In the genomic region with DNA sequence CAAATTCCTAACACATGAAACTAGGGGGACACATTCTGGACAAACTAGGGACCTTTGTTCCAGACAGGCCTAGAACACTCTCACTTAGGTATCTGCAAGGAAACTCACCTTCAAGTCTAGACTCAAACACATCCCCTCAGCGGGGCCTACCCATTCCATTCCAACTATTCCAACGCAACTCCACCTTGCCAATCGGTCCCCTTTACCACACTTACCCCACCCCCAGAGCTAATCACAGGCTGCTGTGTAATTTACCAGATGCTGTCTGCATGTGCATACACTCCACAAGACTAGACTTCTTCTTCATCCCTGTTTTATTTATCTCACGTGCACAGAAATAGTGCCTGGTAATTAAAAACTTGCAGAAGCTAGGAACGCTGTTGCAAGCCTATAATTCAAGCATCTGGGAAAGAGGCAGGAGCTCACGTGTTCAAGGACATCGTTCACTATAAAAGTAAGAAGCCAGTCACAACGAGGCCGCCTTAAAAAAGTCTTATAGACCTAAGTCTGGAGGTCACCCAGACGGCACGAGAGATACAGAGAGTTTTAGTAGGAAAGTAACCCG, we compare ENCODE assay signal across 8 mouse cellular contexts. TPM values are rescaled to one million over a fixed set of nuclear protein-coding genes. Genes with fewer than 3 reads are reported as not detected.
DNase-seq lines count a peak whose midpoint lies in the region; ATAC-seq and TF ChIP-seq lines count a peak whose summit lies in the region.

No protein-coding gene starts in this region.

- H3K4me2 ChIP-seq in heart, embryonic 12.5 days, result peak overlapping the region; percentile 75
- peak overlapping the region; percentile 58 for H3K4me2 ChIP-seq in forebrain, postnatal 0 days (ENCODE audit: low read depth)
- peak overlapping the region; percentile 57 for H3K4me2 ChIP-seq in liver, embryonic 14.5 days (ENCODE audit: low read depth)

- no peaks in the 10 kb centered on the region for H3K9me3 ChIP-seq in heart, embryonic 12.5 days (replicated peaks)
- H3K9me3 ChIP-seq in forebrain, postnatal 0 days (ENCODE audit: low read length), result no peaks in the 10 kb centered on the region
- H3K9me3 ChIP-seq in liver, embryonic 14.5 days (ENCODE audit: control insufficient read depth, low read length), result no peaks in the 10 kb centered on the region

- no peak for TF ChIP-seq CTCF in forebrain, postnatal 0 days (IDR thresholded peaks at IDR 0.05; ENCODE audit: low read depth)
- no peak for TF ChIP-seq CTCF in liver, embryonic 14.5 days (IDR thresholded peaks at IDR 0.05; ENCODE audit: low read depth)

- H3K9ac ChIP-seq in heart, embryonic 12.5 days, result peak overlapping the region; percentile 89
- H3K9ac ChIP-seq in forebrain, postnatal 0 days, result peak overlapping the region; percentile 86
- H3K9ac ChIP-seq in liver, embryonic 14.5 days (replicated peaks), result peak overlapping the region; percentile 89

- WGBS in heart, embryonic 12.5 days, result 14% methylated on average over 12 of the region's 12 CpGs
- 18% methylated on average over 12 of the region's 12 CpGs for WGBS in forebrain, postnatal 0 days
- WGBS in liver, embryonic 14.5 days (ENCODE audit: insufficient replicate concordance), result 11% methylated on average over 12 of the region's 12 CpGs

- H3K36me3 ChIP-seq in heart, embryonic 12.5 days, result peaks cover 18% of the 10 kb centered on the region
- H3K36me3 ChIP-seq in forebrain, postnatal 0 days (ENCODE audit: insufficient read depth), result peaks cover 9% of the 10 kb centered on the region; the same call in 1 of the 2 replicates
- no peaks in the 10 kb centered on the region for H3K36me3 ChIP-seq in liver, embryonic 14.5 days (replicated peaks; ENCODE audit: control insufficient read depth, insufficient read depth, low read depth)

- no peak for DNase-seq in heart, postnatal 25 days (ENCODE audit: low spot score)
- peak; percentile 12 for DNase-seq in Muller cell, postnatal 12 days (ENCODE audit: inconsistent ontology term)
- no peak for DNase-seq in forebrain, postnatal 0 days
- DNase-seq in liver, embryonic 14.5 days (ENCODE audit: low read depth in 3 of 3, low spot score in 3 of 3), result no peak
- DNase-seq in urinary bladder, postnatal 25 days (ENCODE audit: low spot score), result no peak
- no peak for DNase-seq in urinary bladder, postnatal 14 days (ENCODE audit: low spot score)
- DNase-seq in thymus, postnatal 10 days (ENCODE audit: low spot score in 2 of 2), result no peak

- intact Hi-C loops in heart, postnatal 25 days (cut with DNase I), result loop anchor here (2.0 to 5.0 kb wide), 3 partner anchors 48 to 778 kb away; partner anchors contain the start of gene Sec63

- H3K27me3 ChIP-seq in heart, embryonic 12.5 days (replicated peaks), result no peaks in the 10 kb centered on the region
- no peaks in the 10 kb centered on the region for H3K27me3 ChIP-seq in forebrain, postnatal 0 days (ENCODE audit: insufficient read depth, low read length)
- no peaks in the 10 kb centered on the region for H3K27me3 ChIP-seq in liver, embryonic 14.5 days (ENCODE audit: control insufficient read depth, insufficient read depth, low read length)

- peaks cover 26% of the 10 kb centered on the region for H3K4me1 ChIP-seq in heart, embryonic 12.5 days (replicated peaks)
- H3K4me1 ChIP-seq in forebrain, postnatal 0 days (ENCODE audit: insufficient read depth), result peaks cover 12% of the 10 kb centered on the region
- peaks cover 4 to 13% of the 10 kb centered on the region in 2 experiments for H3K4me1 ChIP-seq in liver, embryonic 14.5 days (replicated peaks; ENCODE audit: control insufficient read depth in 2 of 2, insufficient read depth in 2 of 2, low read length in 1 of 2)

- ATAC-seq in heart, embryonic 12.5 days (ENCODE audit: insufficient number of reproducible peaks, low FRiP score), result no peak
- no peak for ATAC-seq in forebrain, postnatal 0 days
- no peak for ATAC-seq in liver, embryonic 14.5 days (ENCODE audit: insufficient read depth)

- H3K4me3 ChIP-seq in heart, embryonic 12.5 days, result peak overlapping the region; percentile 84
- peak overlapping the region; percentile 86 for H3K4me3 ChIP-seq in forebrain, postnatal 0 days (ENCODE audit: low read depth, low read length)
- H3K4me3 ChIP-seq in liver, embryonic 14.5 days (ENCODE audit: insufficient read depth in 1 of 2, low read depth in 2 of 2, low read length in 2 of 2), result peak overlapping the region; percentile 89 to 90

- TF ChIP-seq EP300 in liver, embryonic 14.5 days (IDR thresholded peaks at IDR 0.05; ENCODE audit: low read depth), result no peak

- H3K27ac ChIP-seq in heart, embryonic 12.5 days (ENCODE audit: poor library complexity, severe bottlenecking), result peak overlapping the region; percentile 85
- H3K27ac ChIP-seq in forebrain, postnatal 0 days (ENCODE audit: low read depth, low read length), result no peak overlapping the region
- H3K27ac ChIP-seq in liver, embryonic 14.5 days, result no peak overlapping the region

RNA-seq across cellular contexts. Expression of gene 1700021F05Rik, which starts 1.0 kb away (rescaled TPM):
- 81.8 and 91.2 TPM in 2 replicates for polyA plus RNA-seq in heart, embryonic 12.5 days (2016; fragmentation: Nextera tagmentation; extraction: Ambion mirVana)
- 100 to 1,000 TPM; 107 to 111 TPM for total RNA-seq in heart, postnatal 25 days (2021)
- total RNA-seq in forebrain, postnatal 0 days (2014; rRNA removed), result 33.7 and 35.2 TPM in 2 replicates
- polyA plus RNA-seq in forebrain, postnatal 0 days (2015; fragmentation: Nextera tagmentation; extraction: Ambion mirVana), result 81.3 and 93.3 TPM in 2 replicates
- 5.2 and 11.6 TPM in 2 replicates for polyA plus RNA-seq in liver, embryonic 14.5 days (2012; rRNA removed)
- polyA plus RNA-seq in liver, embryonic 14.5 days (2014; fragmentation: Nextera tagmentation; extraction: Ambion mirVana), result 30.7 TPM in 2 replicates

RNA-seq across cellular contexts. Expression of gene Gm9803, which starts 15.9 kb away (rescaled TPM):
- 8.2 and 15.3 TPM in 2 replicates for polyA plus RNA-seq in heart, embryonic 12.5 days (2016; fragmentation: Nextera tagmentation; extraction: Ambion mirVana)
- 10 to 100 TPM in 1 of 2 experiments, 1 to 10 TPM in 1; 9.1 to 18.4 TPM for total RNA-seq in heart, postnatal 25 days (2021)
- 39.4 and 42.3 TPM in 2 replicates for total RNA-seq in forebrain, postnatal 0 days (2014; rRNA removed)
- 16.4 and 23.1 TPM in 2 replicates for polyA plus RNA-seq in forebrain, postnatal 0 days (2015; fragmentation: Nextera tagmentation; extraction: Ambion mirVana)
- 12.3 and 14.7 TPM in 2 replicates for polyA plus RNA-seq in liver, embryonic 14.5 days (2012; rRNA removed)
- 8.5 and 10.0 TPM in 2 replicates for polyA plus RNA-seq in liver, embryonic 14.5 days (2014; fragmentation: Nextera tagmentation; extraction: Ambion mirVana)

RNA-seq across cellular contexts. Expression of gene Cd24a, which starts 38.3 kb away (rescaled TPM):
- 89.2 and 91.1 TPM in 2 replicates for polyA plus RNA-seq in heart, embryonic 12.5 days (2016; fragmentation: Nextera tagmentation; extraction: Ambion mirVana)
- total RNA-seq in heart, postnatal 25 days (2021), result 10 to 100 TPM in 1 of 2 experiments, 1 to 10 TPM in 1; 8.0 to 14.3 TPM
- total RNA-seq in forebrain, postnatal 0 days (2014; rRNA removed), result 1,087 and 1,453 TPM in 2 replicates
- polyA plus RNA-seq in forebrain, postnatal 0 days (2015; fragmentation: Nextera tagmentation; extraction: Ambion mirVana), result 668 and 889 TPM in 2 replicates
- polyA plus RNA-seq in liver, embryonic 14.5 days (2012; rRNA removed), result 977 and 1,014 TPM in 2 replicates
- polyA plus RNA-seq in liver, embryonic 14.5 days (2014; fragmentation: Nextera tagmentation; extraction: Ambion mirVana), result 1,175 and 1,210 TPM in 2 replicates
